Mouse (Mus musculus) limb, embryonic 15.5 days (tissue): ENCODE data around the gene Zfp384. TPM values are rescaled to one million over a fixed set of nuclear protein-coding genes. Genes with fewer than 3 reads are reported as not detected.
"Not testable (repeated sequence)": the region's sequence is repeated elsewhere in the genome, so short reads cannot be mapped to it uniquely, and the experiment has no call there.

Experiments
- ATAC-seq: fragments of 200-750 bp; cut with Nextera tagmentation; 2 replicates; pipeline ENCODE4 v1.8.0; 2017; ENCODE audit warnings: low read depth, moderate TSS enrichment; ENCODE audit not compliant: insufficient number of reproducible peaks, low FRiP score, low TSS enrichment
- H3K27ac ChIP-seq: fragments of 300-500 bp; sonication (generic); 2 replicates; pipeline ENCODE4 v1.5.1; 2015; ENCODE audit warnings: moderate library complexity, mild to moderate bottlenecking, inconsistent platforms
- H3K27me3 ChIP-seq: fragments of 300-500 bp; sonication (generic); 2 replicates; pipeline ENCODE4 v1.6.1; 2015; ENCODE audit warnings: inconsistent platforms
- H3K36me3 ChIP-seq: fragments of 300-500 bp; sonication (generic); 2 replicates; pipeline ENCODE4 v1.6.1; 2015; ENCODE audit warnings: inconsistent platforms
- H3K4me1 ChIP-seq: fragments of 300-500 bp; sonication (generic); 2 replicates; pipeline ENCODE4 v1.6.1; 2015; ENCODE audit warnings: inconsistent platforms
- H3K4me2 ChIP-seq: fragments of 300-500 bp; sonication (generic); 2 replicates; pipeline ENCODE4 v1.6.1; 2015; ENCODE audit warnings: mild to moderate bottlenecking, inconsistent platforms
- H3K4me3 ChIP-seq: fragments of 300-500 bp; sonication (generic); 2 replicates; pipeline ENCODE4 v1.5.1; 2015; ENCODE audit warnings: mild to moderate bottlenecking, inconsistent platforms
- H3K9ac ChIP-seq: fragments of 300-500 bp; sonication (generic); 2 replicates; pipeline ENCODE4 v1.6.1; 2015; ENCODE audit warnings: inconsistent platforms
- H3K9me3 ChIP-seq: fragments of 300-500 bp; sonication (generic); 2 replicates; pipeline ENCODE4 v1.6.1; 2016; ENCODE audit warnings: inconsistent platforms
- WGBS: fragments of 180-500 bp; shearing (Covaris S2); methylation state at CpG from one replicate; pipeline ENCODE4 v1.1.7; 2015; 5-methylcytosine and 5-hydroxymethylcytosine counted together
- polyA plus RNA-seq: library from polyadenylated mRNA; unstranded; fragments of >200 nt; fragmentation: Nextera tagmentation; extraction: Ambion mirVana; gene quantifications from 2 replicates; pipeline ENCODE4 v1.2.1, GENCODE M21; 2015

Zfp384 gene
- polyA plus RNA-seq, 1 experiment from 2014 or later = 17.9 TPM

- H3K27me3 ChIP-seq = no peaks in the 10 kb centered on the region
- no peak overlapping the region for H3K4me2 ChIP-seq
- no peaks in the 10 kb centered on the region for H3K36me3 ChIP-seq
- H3K9ac ChIP-seq = no peak overlapping the region
- WGBS = 80% methylated on average over 5 of the region's 5 CpGs
- peak overlapping the region; percentile 27; the same call in 1 of the 2 replicates for H3K27ac ChIP-seq
- peaks cover 7% of the 10 kb centered on the region; the same call in 1 of the 2 replicates for H3K4me1 ChIP-seq
- no peak overlapping the region for H3K4me3 ChIP-seq
- no peak for ATAC-seq
- no peaks in the 10 kb centered on the region for H3K9me3 ChIP-seq
Measured at GRCm38 (mm10) chr6:125062511-125062910, 53.6 kb downstream of the Zfp384 start.

- Histone ChIP-seq H3K4me2 (no peak overlapping the region), H3K4me1 (peaks cover 7% of the 10 kb centered on the region; the same call in 1 of the 2 replicates), H3K27ac (no peak overlapping the region), H3K27me3 (no peaks in the 10 kb centered on the region), H3K9ac (no peak overlapping the region), H3K9me3 (no peaks in the 10 kb centered on the region), H3K36me3 (no peaks in the 10 kb centered on the region), H3K4me3 (no peak overlapping the region)
- WGBS = 86% methylated on average over 6 of the region's 6 CpGs
- ATAC-seq = no peak
Measured at GRCm38 (mm10) chr6:125063906-125064305, 55.0 kb downstream of the Zfp384 start.

GRCm38 (mm10) chr6:125065223-125065622, 56.3 kb downstream of the Zfp384 start:
- not testable (repeated sequence) for H3K9ac ChIP-seq, H3K4me1 ChIP-seq, H3K9me3 ChIP-seq, H3K27me3 ChIP-seq, H3K4me3 ChIP-seq, H3K36me3 ChIP-seq, H3K27ac ChIP-seq, H3K4me2 ChIP-seq, ATAC-seq
- no CpG with 5 or more reads among the region's 1 CpGs for WGBS

- no peak within 1 kb of the TSS for H3K9ac ChIP-seq
- H3K4me2 ChIP-seq = peak within 1 kb of the TSS; percentile 4; the same call in 1 of the 2 replicates
- no peaks in the 10 kb centered on the region for H3K36me3 ChIP-seq
- no peaks in the 10 kb centered on the region for H3K9me3 ChIP-seq
- no peaks in the 10 kb centered on the region for H3K27me3 ChIP-seq
- WGBS = 38% methylated on average over 8 of the region's 8 CpGs
- peak within 1 kb of the TSS; percentile 21 for H3K4me3 ChIP-seq
- no peak within 1 kb of the TSS; the same call in 1 of the 2 replicates for H3K27ac ChIP-seq
- no peak for ATAC-seq
- H3K4me1 ChIP-seq = peaks cover 16% of the 10 kb centered on the region
Measured at GRCm38 (mm10) chr6:125067571-125067995, 58.6 kb downstream of the Zfp384 start, which contains the start of gene Lpar5. TSS of gene Lpar5 (plus strand) at chr6:125067920.

GRCm38 (mm10) chr6:125071170-125071895, 62.4 kb downstream of the Zfp384 start:
- no peaks in the 10 kb centered on the region for H3K9me3 ChIP-seq
- H3K4me2 ChIP-seq = no peak overlapping the region
- 76% methylated on average over 18 of the region's 18 CpGs for WGBS
- H3K27ac ChIP-seq = peak overlapping the region; percentile 86
- H3K27me3 ChIP-seq = no peaks in the 10 kb centered on the region
- H3K36me3 ChIP-seq = no peaks in the 10 kb centered on the region
- H3K9ac ChIP-seq = no peak overlapping the region
- peaks cover 15% of the 10 kb centered on the region for H3K4me1 ChIP-seq
- H3K4me3 ChIP-seq = no peak overlapping the region
- peak; percentile 42; the same call in 1 of the 2 replicates for ATAC-seq

GRCm38 (mm10) chr6:125071896-125072279, 62.9 kb downstream of the Zfp384 start:
- peaks cover 15% of the 10 kb centered on the region for H3K4me1 ChIP-seq
- H3K4me2 ChIP-seq = no peak overlapping the region
- no peak overlapping the region for H3K9ac ChIP-seq
- H3K9me3 ChIP-seq = no peaks in the 10 kb centered on the region
- H3K27ac ChIP-seq = peak overlapping the region; percentile 86
- ATAC-seq = peak; percentile 45
- H3K36me3 ChIP-seq = no peaks in the 10 kb centered on the region
- H3K4me3 ChIP-seq = no peak overlapping the region
- H3K27me3 ChIP-seq = no peaks in the 10 kb centered on the region
- WGBS = 10% methylated on average over 2 of the region's 2 CpGs

- peaks cover 15% of the 10 kb centered on the region for H3K4me1 ChIP-seq
- no peaks in the 10 kb centered on the region for H3K27me3 ChIP-seq
- H3K4me3 ChIP-seq = no peak overlapping the region
- H3K36me3 ChIP-seq = no peaks in the 10 kb centered on the region
- no peak overlapping the region for H3K27ac ChIP-seq
- H3K9me3 ChIP-seq = no peaks in the 10 kb centered on the region
- ATAC-seq = no peak
- H3K4me2 ChIP-seq = no peak overlapping the region
- 65% methylated on average over 8 of the region's 8 CpGs for WGBS
- no peak overlapping the region for H3K9ac ChIP-seq
Measured at GRCm38 (mm10) chr6:125073825-125074224, 64.9 kb downstream of the Zfp384 start.

GRCm38 (mm10) chr6:125081394-125081793, 72.4 kb downstream of the Zfp384 start:
- peak overlapping the region; percentile 46 for H3K4me3 ChIP-seq
- peak; percentile 13; the same call in 1 of the 2 replicates for ATAC-seq
- H3K9ac ChIP-seq = peak overlapping the region; percentile 46
- 26% methylated on average over 25 of the region's 25 CpGs for WGBS
- H3K27ac ChIP-seq = peak overlapping the region; percentile 85
- peak overlapping the region; percentile 74 for H3K4me2 ChIP-seq
- H3K27me3 ChIP-seq = no peaks in the 10 kb centered on the region
- peaks cover 13% of the 10 kb centered on the region; the same call in 1 of the 2 replicates for H3K4me1 ChIP-seq
- no peaks in the 10 kb centered on the region for H3K9me3 ChIP-seq
- no peaks in the 10 kb centered on the region for H3K36me3 ChIP-seq

GRCm38 (mm10) chr6:125081797-125082560, 73.0 kb downstream of the Zfp384 start:
- peak overlapping the region; percentile 74 for H3K4me2 ChIP-seq
- peaks cover 13% of the 10 kb centered on the region; the same call in 1 of the 2 replicates for H3K4me1 ChIP-seq
- H3K27ac ChIP-seq = peak overlapping the region; percentile 85
- peak overlapping the region; percentile 46 for H3K4me3 ChIP-seq
- no peaks in the 10 kb centered on the region for H3K27me3 ChIP-seq
- H3K9ac ChIP-seq = peak overlapping the region; percentile 46
- H3K36me3 ChIP-seq = no peaks in the 10 kb centered on the region
- H3K9me3 ChIP-seq = no peaks in the 10 kb centered on the region
- whole genome bisulfite sequencing = 24% methylated on average over 45 of the region's 45 CpGs
- peak; percentile 87 for ATAC-seq

- ATAC-seq = no peak
- Histone ChIP-seq H3K9me3 (no peaks in the 10 kb centered on the region), H3K4me3 (no peak overlapping the region), H3K36me3 (no peaks in the 10 kb centered on the region), H3K27ac (no peak overlapping the region), H3K4me2 (no peak overlapping the region), H3K9ac (no peak overlapping the region), H3K4me1 (peaks cover 14% of the 10 kb centered on the region; the same call in 1 of the 2 replicates), H3K27me3 (no peaks in the 10 kb centered on the region)
- WGBS = 85% methylated on average over 7 of the region's 7 CpGs
Measured at GRCm38 (mm10) chr6:125082801-125083386, 73.9 kb downstream of the Zfp384 start.

- no peak overlapping the region for H3K4me3 ChIP-seq
- H3K4me1 ChIP-seq = peaks cover 30% of the 10 kb centered on the region
- no peak overlapping the region for H3K9ac ChIP-seq
- no peaks in the 10 kb centered on the region for H3K27me3 ChIP-seq
- ATAC-seq = no peak
- WGBS = 3% methylated on average over 4 of the region's 4 CpGs
- H3K4me2 ChIP-seq = no peak overlapping the region
- no peaks in the 10 kb centered on the region for H3K36me3 ChIP-seq
- H3K9me3 ChIP-seq = no peaks in the 10 kb centered on the region
- H3K27ac ChIP-seq = no peak overlapping the region
Measured at GRCm38 (mm10) chr6:125084424-125084823, 75.5 kb downstream of the Zfp384 start.
